Mouse (Mus musculus) forebrain, embryonic 15.5 days (tissue): ENCODE results near the gene Ank. TPM values are rescaled to one million over a fixed set of nuclear protein-coding genes. Genes with fewer than 3 reads are reported as not detected.

Experiments used
- ATAC-seq: fragments of 200-750 bp; cut with Nextera tagmentation; replicated peaks from 2 replicates; pipeline ENCODE4 v1.8.0; 2017; ENCODE audit warnings: mild to moderate bottlenecking, moderate TSS enrichment, moderate library complexity
- H3K27ac ChIP-seq: fragments of 300-500 bp; sonication (generic); replicated peaks from 2 replicates; pipeline ENCODE4 v1.5.1; 2015; ENCODE audit warnings: mild to moderate bottlenecking, inconsistent platforms
- H3K27me3 ChIP-seq: fragments of 300-500 bp; sonication (generic); 2 replicates; pipeline ENCODE4 v1.6.1; 2015; ENCODE audit warnings: inconsistent platforms
- H3K36me3 ChIP-seq: fragments of 300-500 bp; sonication (generic); 2 replicates; pipeline ENCODE4 v1.6.1; 2015; ENCODE audit warnings: mild to moderate bottlenecking, inconsistent platforms
- H3K4me1 ChIP-seq: fragments of 300-500 bp; sonication (generic); 2 replicates; pipeline ENCODE4 v1.6.1; 2015; ENCODE audit warnings: inconsistent platforms
- H3K4me2 ChIP-seq: fragments of 300-500 bp; sonication (generic); replicated peaks from 2 replicates; pipeline ENCODE4 v1.6.1; 2015; ENCODE audit warnings: mild to moderate bottlenecking, inconsistent platforms
- H3K4me3 ChIP-seq: fragments of 300-500 bp; sonication (generic); 2 replicates; pipeline ENCODE4 v1.5.1; 2015; ENCODE audit warnings: mild to moderate bottlenecking, inconsistent platforms
- H3K9ac ChIP-seq: fragments of 300-500 bp; sonication (generic); replicated peaks from 2 replicates; pipeline ENCODE4 v1.6.1; 2015; ENCODE audit warnings: mild to moderate bottlenecking, inconsistent platforms
- H3K9me3 ChIP-seq: fragments of 300-500 bp; sonication (generic); 2 replicates; pipeline ENCODE4 v1.6.1; 2016; ENCODE audit warnings: inconsistent platforms
- WGBS: fragments of 180-500 bp; shearing (Covaris S2); methylation state at CpG from one replicate; pipeline ENCODE4 v1.1.7; 2015; ENCODE audit warnings: mixed read lengths; 5-methylcytosine and 5-hydroxymethylcytosine counted together
- polyA plus RNA-seq: library from polyadenylated mRNA; unstranded; fragments of >200 nt; fragmentation: Nextera tagmentation; extraction: Ambion mirVana; gene quantifications from 2 replicates; pipeline ENCODE4 v1.2.1, GENCODE M21; 2015

The Ank gene
- polyA plus RNA-seq, 1 experiment from 2014 or later = 16.7 TPM

GRCm38 (mm10) chr15:27530023-27530422, 63.5 kb downstream of the Ank start:
- no peak overlapping the region for H3K9ac ChIP-seq
- no peaks in the 10 kb centered on the region for H3K27me3 ChIP-seq
- whole genome bisulfite sequencing = 67% methylated on average over 4 of the region's 4 CpGs
- H3K4me1 ChIP-seq = no peaks in the 10 kb centered on the region
- H3K9me3 ChIP-seq = no peaks in the 10 kb centered on the region
- no peak overlapping the region for H3K4me2 ChIP-seq
- H3K36me3 ChIP-seq = no peaks in the 10 kb centered on the region
- no peak overlapping the region for H3K27ac ChIP-seq
- ATAC-seq = no peak
- no peak overlapping the region for H3K4me3 ChIP-seq

GRCm38 (mm10) chr15:27533036-27533435, 66.6 kb downstream of the Ank start:
- no peak for ATAC-seq
- no peak overlapping the region for H3K4me2 ChIP-seq
- no peaks in the 10 kb centered on the region for H3K9me3 ChIP-seq
- no peaks in the 10 kb centered on the region for H3K4me1 ChIP-seq
- H3K4me3 ChIP-seq = no peak overlapping the region
- no peaks in the 10 kb centered on the region for H3K36me3 ChIP-seq
- no peak overlapping the region for H3K9ac ChIP-seq
- H3K27me3 ChIP-seq = no peaks in the 10 kb centered on the region
- WGBS = 79% methylated on average over 3 of the region's 3 CpGs
- no peak overlapping the region for H3K27ac ChIP-seq

- Histone ChIP-seq H3K9ac (no peak overlapping the region), H3K36me3 (no peaks in the 10 kb centered on the region), H3K4me2 (no peak overlapping the region), H3K27ac (no peak overlapping the region), H3K9me3 (no peaks in the 10 kb centered on the region), H3K27me3 (no peaks in the 10 kb centered on the region), H3K4me3 (no peak overlapping the region), H3K4me1 (no peaks in the 10 kb centered on the region)
- no peak for ATAC-seq
- WGBS = 87% methylated on average over 4 of the region's 4 CpGs
Measured at GRCm38 (mm10) chr15:27535681-27536080, 69.2 kb downstream of the Ank start.

- 93% methylated on average over 7 of the region's 7 CpGs for WGBS
Measured at GRCm38 (mm10) chr15:27536186-27536585, 69.7 kb downstream of the Ank start.

GRCm38 (mm10) chr15:27536771-27537170, 70.3 kb downstream of the Ank start:
- no peaks in the 10 kb centered on the region for H3K9me3 ChIP-seq
- 56% methylated on average over 5 of the region's 5 CpGs for WGBS
- H3K4me1 ChIP-seq = no peaks in the 10 kb centered on the region
- ATAC-seq = no peak
- H3K4me3 ChIP-seq = no peak overlapping the region
- no peak overlapping the region for H3K4me2 ChIP-seq
- no peaks in the 10 kb centered on the region for H3K36me3 ChIP-seq
- H3K27ac ChIP-seq = no peak overlapping the region
- no peak overlapping the region for H3K9ac ChIP-seq
- no peaks in the 10 kb centered on the region for H3K27me3 ChIP-seq

More at GRCm38 (mm10) chr15:27536186-27536585, 69.7 kb downstream of the Ank start:
- Histone ChIP-seq H3K9ac (no peak overlapping the region), H3K27ac (no peak overlapping the region), H3K36me3 (no peaks in the 10 kb centered on the region), H3K4me2 (no peak overlapping the region), H3K27me3 (no peaks in the 10 kb centered on the region), H3K9me3 (no peaks in the 10 kb centered on the region), H3K4me3 (no peak overlapping the region), H3K4me1 (no peaks in the 10 kb centered on the region)
- no peak for ATAC-seq

- Histone ChIP-seq H3K4me1 (no peaks in the 10 kb centered on the region), H3K4me3 (no peak overlapping the region), H3K27me3 (no peaks in the 10 kb centered on the region), H3K9me3 (no peaks in the 10 kb centered on the region), H3K4me2 (no peak overlapping the region), H3K9ac (no peak overlapping the region), H3K36me3 (no peaks in the 10 kb centered on the region), H3K27ac (no peak overlapping the region)
- ATAC-seq = no peak
- 80% methylated on average over 4 of the region's 4 CpGs for WGBS
Measured at GRCm38 (mm10) chr15:27537519-27538223, 71.2 kb downstream of the Ank start.

- no peak for ATAC-seq
- Histone ChIP-seq H3K27ac (no peak overlapping the region), H3K9me3 (no peaks in the 10 kb centered on the region), H3K4me2 (no peak overlapping the region), H3K27me3 (no peaks in the 10 kb centered on the region), H3K9ac (no peak overlapping the region), H3K4me1 (no peaks in the 10 kb centered on the region), H3K4me3 (no peak overlapping the region), H3K36me3 (no peaks in the 10 kb centered on the region)
- 89% methylated on average over 9 of the region's 9 CpGs for WGBS
Measured at GRCm38 (mm10) chr15:27539745-27540144, 73.3 kb downstream of the Ank start.

GRCm38 (mm10) chr15:27545203-27545602, 78.7 kb downstream of the Ank start:
- Histone ChIP-seq H3K4me1 (peaks cover 3% of the 10 kb centered on the region; the same call in 1 of the 2 replicates), H3K36me3 (no peaks in the 10 kb centered on the region), H3K27me3 (no peaks in the 10 kb centered on the region), H3K4me2 (no peak overlapping the region), H3K9me3 (no peaks in the 10 kb centered on the region), H3K4me3 (no peak overlapping the region), H3K9ac (no peak overlapping the region), H3K27ac (no peak overlapping the region)
- 86% methylated on average over 10 of the region's 10 CpGs for WGBS
- no peak for ATAC-seq

GRCm38 (mm10) chr15:27548110-27548509, 81.6 kb downstream of the Ank start:
- no peak for ATAC-seq
- WGBS = 84% methylated on average over 6 of the region's 6 CpGs
- Histone ChIP-seq H3K4me2 (no peak overlapping the region), H3K4me3 (no peak overlapping the region), H3K9ac (no peak overlapping the region), H3K27ac (no peak overlapping the region), H3K36me3 (no peaks in the 10 kb centered on the region), H3K4me1 (peaks cover 3% of the 10 kb centered on the region; the same call in 1 of the 2 replicates), H3K9me3 (no peaks in the 10 kb centered on the region), H3K27me3 (no peaks in the 10 kb centered on the region)

- no peak for ATAC-seq
- peaks cover 3% of the 10 kb centered on the region; the same call in 1 of the 2 replicates for H3K4me1 ChIP-seq
- no peaks in the 10 kb centered on the region for H3K9me3 ChIP-seq
- H3K27me3 ChIP-seq = no peaks in the 10 kb centered on the region
- H3K36me3 ChIP-seq = no peaks in the 10 kb centered on the region
- H3K27ac ChIP-seq = no peak overlapping the region
- H3K4me3 ChIP-seq = no peak overlapping the region
- 88% methylated on average over 10 of the region's 10 CpGs for WGBS
- no peak overlapping the region for H3K4me2 ChIP-seq
- no peak overlapping the region for H3K9ac ChIP-seq
Measured at GRCm38 (mm10) chr15:27549071-27549470, 82.6 kb downstream of the Ank start.

- Histone ChIP-seq H3K27ac (no peak overlapping the region), H3K9me3 (no peaks in the 10 kb centered on the region), H3K36me3 (0 out of 2 replicates have a peak, but pooled peaks cover 1% of the 10 kb centered on the region), H3K4me3 (no peak overlapping the region), H3K9ac (no peak overlapping the region), H3K4me1 (peaks cover 3% of the 10 kb centered on the region; the same call in 1 of the 2 replicates), H3K27me3 (no peaks in the 10 kb centered on the region), H3K4me2 (no peak overlapping the region)
- 52% methylated on average over 7 of the region's 7 CpGs for WGBS
- ATAC-seq = peak; percentile 63
Measured at GRCm38 (mm10) chr15:27549878-27550277, 83.4 kb downstream of the Ank start.

GRCm38 (mm10) chr15:27550358-27550992, 84.0 kb downstream of the Ank start:
- no peaks in the 10 kb centered on the region for H3K9me3 ChIP-seq
- 75% methylated on average over 9 of the region's 9 CpGs for WGBS
- no peak for ATAC-seq

More at GRCm38 (mm10) chr15:27550358-27550992, 84.0 kb downstream of the Ank start:
- Histone ChIP-seq H3K4me2 (no peak overlapping the region), H3K27ac (no peak overlapping the region), H3K4me1 (peaks cover 3% of the 10 kb centered on the region; the same call in 1 of the 2 replicates), H3K36me3 (0 out of 2 replicates have a peak, but pooled peaks cover 3% of the 10 kb centered on the region), H3K27me3 (no peaks in the 10 kb centered on the region), H3K4me3 (no peak overlapping the region), H3K9ac (no peak overlapping the region)
